Mouse (Mus musculus) G1E-ER4 (cell line): ENCODE data around the gene Maats1. TPM values are rescaled to one million over a fixed set of nuclear protein-coding genes. Genes with fewer than 3 reads are reported as not detected.
A peak's percentile ranks its signal among the peaks of the same experiment; 100 is the strongest.

Experiments
- GATA1 ChIP-seq: IDR thresholded peaks from one replicate; pipeline ENCODE4 v1.8.0; 2012; ENCODE audit warnings: low read length, inconsistent platforms
- polyA plus RNA-seq: library from polyadenylated mRNA; stranded (reverse); fragments of >175 nt; gene quantifications from 2 replicates; pipeline ENCODE4 v1.2.3, GENCODE M21; 2012

Maats1 gene
- polyA plus RNA-seq, 1 experiment = not detected

- no peak for TF ChIP-seq GATA1
Measured at GRCm38 (mm10) chr16:38374379-38375140, 32.6 kb upstream of the Maats1 start.

DNA sequence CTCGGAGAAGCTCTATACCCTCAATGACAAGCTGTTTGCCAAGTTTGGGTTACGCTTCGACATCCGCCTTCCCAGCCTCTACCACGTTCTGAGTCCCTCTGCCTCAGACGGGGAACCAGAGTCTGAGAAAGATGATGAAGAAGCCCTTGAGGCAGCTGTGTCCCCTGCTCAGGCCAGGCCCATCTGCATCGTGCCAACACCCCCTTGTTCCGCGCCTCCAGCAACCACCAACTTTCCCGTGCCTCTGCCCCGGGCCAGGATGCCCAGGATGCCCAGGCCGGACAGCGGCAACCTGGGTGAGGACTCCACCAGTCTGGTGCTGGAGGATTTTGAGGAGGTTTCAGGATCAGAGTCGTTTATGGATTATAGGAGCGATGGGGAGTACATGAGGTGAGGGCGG is 32.0 kb upstream of the Maats1 start:
- no peak for TF ChIP-seq GATA1

DNA sequence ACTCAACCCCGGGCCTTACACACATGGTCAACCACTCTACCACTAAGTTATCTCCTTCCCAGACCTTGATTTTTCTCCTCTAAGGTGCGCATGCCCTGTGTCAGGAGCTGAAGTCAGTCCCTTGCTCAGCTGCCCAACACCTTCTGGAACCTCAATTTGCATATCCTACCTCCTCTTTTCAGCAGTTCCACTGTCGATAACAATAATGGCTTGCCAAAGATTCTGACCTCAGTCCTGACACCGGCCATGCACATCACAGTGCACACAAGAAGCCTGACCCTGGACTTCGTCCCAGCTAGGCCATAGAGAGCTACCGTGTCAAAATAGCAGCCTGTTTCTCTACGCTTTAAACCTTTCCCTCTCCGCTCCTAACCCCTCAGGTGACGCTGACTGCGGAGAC is 31.5 kb upstream of the Maats1 start:
- TF ChIP-seq GATA1 = no peak

DNA sequence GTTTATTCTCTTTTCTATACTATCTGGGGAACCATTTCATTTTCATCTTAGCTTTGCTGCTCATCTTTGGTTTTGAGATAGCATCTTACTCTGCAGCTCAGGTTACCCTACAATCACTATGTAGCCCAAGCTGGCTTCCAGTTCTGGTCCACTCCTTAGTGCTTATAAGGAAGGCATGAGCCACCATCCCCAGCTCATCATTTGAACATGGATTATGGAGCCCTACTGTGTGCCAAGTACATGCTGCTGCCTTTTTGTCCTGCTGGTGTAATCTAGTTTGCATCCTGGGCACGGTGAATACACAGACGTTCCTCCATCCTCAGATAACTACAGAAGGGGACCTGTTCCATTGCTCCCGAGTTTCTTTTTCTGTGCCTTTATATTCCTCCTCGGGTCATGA is 30.9 kb upstream of the Maats1 start:
- no peak for TF ChIP-seq GATA1

DNA sequence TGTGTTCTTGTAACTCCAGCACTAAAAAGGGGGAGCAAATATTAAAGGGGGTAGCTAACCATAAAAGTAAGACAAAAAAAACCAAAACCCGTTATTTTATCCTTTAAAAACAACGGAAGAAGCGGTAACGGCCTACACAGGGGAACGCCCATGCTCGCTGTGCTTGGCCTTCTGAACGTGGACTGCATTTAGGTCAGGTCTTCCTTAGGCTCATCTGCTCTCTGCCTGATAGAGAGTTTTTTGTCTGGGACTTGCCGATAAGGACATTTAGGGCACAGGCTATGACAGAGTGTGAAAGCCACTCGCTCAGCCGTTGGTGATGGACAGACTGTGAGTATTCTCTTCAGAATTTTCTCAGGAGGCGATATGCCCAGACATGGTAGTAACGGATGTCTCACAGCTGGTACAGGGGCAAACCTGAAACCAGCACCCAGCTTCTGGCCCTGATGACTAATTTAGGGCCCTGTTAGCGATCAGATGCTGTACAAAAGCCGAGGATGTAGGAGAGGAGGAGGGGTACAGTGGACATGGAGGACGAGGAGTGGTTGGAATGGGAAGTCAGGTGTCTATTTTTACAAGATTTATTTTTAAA is 29.9 kb upstream of the Maats1 start:
- TF ChIP-seq GATA1 = peak; percentile 85

- no peak for TF ChIP-seq GATA1
Measured at GRCm38 (mm10) chr16:38370633-38371374, 28.9 kb upstream of the Maats1 start.

- TF ChIP-seq GATA1 = no peak
Measured at GRCm38 (mm10) chr16:38369992-38370484, 28.1 kb upstream of the Maats1 start.

- TF ChIP-seq GATA1 = no peak
Measured at GRCm38 (mm10) chr16:38369431-38369830, 27.5 kb upstream of the Maats1 start.

GRCm38 (mm10) chr16:38369000-38369399 is 27.1 kb upstream of the Maats1 start:
- TF ChIP-seq GATA1 = no peak

GRCm38 (mm10) chr16:38368336-38368735 is 26.4 kb upstream of the Maats1 start:
- TF ChIP-seq GATA1 = no peak

GRCm38 (mm10) chr16:38366231-38366630 is 24.3 kb upstream of the Maats1 start:
- TF ChIP-seq GATA1 = no peak

DNA sequence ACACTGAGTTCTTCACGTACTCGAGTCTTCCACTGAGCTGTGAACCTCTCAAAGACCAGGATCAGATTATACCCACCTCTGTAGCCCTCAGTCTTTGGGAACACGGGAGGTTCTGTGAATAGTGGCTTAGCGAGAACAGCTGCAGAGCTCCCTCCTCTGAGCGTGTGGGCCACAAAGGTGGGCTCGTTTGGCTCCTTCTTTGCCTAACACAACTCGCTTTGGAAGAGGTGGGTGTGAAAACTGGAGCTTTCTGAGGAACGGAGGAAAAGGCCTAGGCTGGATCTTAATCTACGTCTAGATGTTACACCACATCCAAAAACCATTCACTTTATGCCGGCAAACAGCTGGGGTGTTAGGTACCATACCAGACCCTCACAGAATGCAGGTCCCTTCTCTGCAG is 23.4 kb upstream of the Maats1 start:
- no peak for TF ChIP-seq GATA1

GRCm38 (mm10) chr16:38363657-38364056 is 21.7 kb upstream of the Maats1 start:
- no peak for TF ChIP-seq GATA1

DNA sequence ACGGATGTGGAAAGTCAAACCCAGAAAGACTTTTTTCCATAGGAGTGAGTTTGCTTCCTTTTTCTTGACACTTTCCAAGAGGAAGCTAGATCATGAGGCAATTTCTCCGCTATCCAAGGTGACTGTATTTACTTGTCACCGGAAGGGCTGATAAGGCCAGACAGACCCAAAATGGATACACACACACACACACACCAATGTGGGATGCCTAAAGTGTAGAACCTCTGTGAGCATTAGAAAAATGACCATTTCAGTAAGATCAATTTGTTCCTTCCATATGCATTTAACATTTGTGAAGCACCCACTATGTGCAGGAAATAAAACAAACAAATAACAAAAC is 21.3 kb upstream of the Maats1 start:
- TF ChIP-seq GATA1 = no peak

GRCm38 (mm10) chr16:38362493-38363255 is 20.7 kb upstream of the Maats1 start:
- TF ChIP-seq GATA1 = no peak

GRCm38 (mm10) chr16:38361933-38362332 is 20.0 kb upstream of the Maats1 start, which contains the start of gene Popdc2:
Gene Popdc2 (plus strand): TSS chr16:38362209.
- no peak for TF ChIP-seq GATA1

GRCm38 (mm10) chr16:38360317-38360716 is 18.4 kb upstream of the Maats1 start:
- TF ChIP-seq GATA1 = no peak
